Mouse (Mus musculus): ENCODE results near the gene Map3k3.
"Not testable (repeated sequence)": the region's sequence is repeated elsewhere in the genome, so short reads cannot be mapped to it uniquely, and the experiment has no call there.

The Map3k3 gene

GRCm38 (mm10) chr11:106193371-106194154 is 109.2 kb downstream of the Map3k3 start:
- peak; percentile 93 for DNase-seq (ENCODE audit: low spot score)

DNA sequence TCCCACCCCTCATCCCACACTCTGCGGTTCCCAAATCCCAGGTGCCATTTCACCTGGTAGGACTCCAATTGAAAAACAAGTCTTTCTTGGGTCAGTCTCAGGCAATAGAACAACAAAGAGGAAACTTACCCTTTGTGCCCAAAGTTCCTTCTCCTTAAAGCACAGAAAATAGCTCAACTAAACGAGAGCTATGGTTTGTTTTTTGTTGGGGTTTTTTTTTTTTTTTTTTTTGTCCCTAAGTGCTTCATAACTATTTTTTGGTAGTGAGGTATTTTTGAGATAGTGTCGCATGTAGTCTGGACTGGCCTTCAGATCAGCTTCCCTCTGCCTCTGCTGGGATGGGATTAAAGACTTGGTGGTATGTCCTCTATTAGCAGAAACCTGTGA is 109.7 kb downstream of the Map3k3 start:
- DNase-seq (ENCODE audit: low spot score): no peak

GRCm38 (mm10) chr11:106194891-106195290 is 110.5 kb downstream of the Map3k3 start:
- no peak for DNase-seq (ENCODE audit: low spot score)

GRCm38 (mm10) chr11:106195341-106195740 is 110.9 kb downstream of the Map3k3 start:
- DNase-seq (ENCODE audit: low spot score): no peak

DNA sequence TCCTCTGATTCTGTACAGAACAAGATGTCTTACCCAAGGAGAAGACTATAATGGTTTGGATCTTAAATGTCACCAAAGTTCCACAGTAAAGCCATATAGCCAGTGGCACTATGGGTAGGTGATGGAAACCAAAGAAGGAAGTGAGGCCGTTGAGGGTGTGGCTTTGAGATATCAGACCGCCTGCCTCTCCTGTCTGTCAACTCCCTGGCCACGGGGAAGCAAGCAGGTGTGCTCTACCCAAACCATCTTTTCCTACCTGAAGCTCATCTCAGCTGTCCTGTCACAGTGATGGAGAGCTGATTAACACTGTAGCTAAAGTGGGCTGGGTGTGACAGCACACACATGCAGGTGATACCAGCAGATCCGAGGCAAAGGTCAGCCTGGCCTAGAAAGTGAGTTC is 113.9 kb downstream of the Map3k3 start:
- DNase-seq (ENCODE audit: low spot score): no peak

GRCm38 (mm10) chr11:106199997-106200396 is 115.6 kb downstream of the Map3k3 start:
- not testable (repeated sequence) for DNase-seq (ENCODE audit: low spot score)

DNA sequence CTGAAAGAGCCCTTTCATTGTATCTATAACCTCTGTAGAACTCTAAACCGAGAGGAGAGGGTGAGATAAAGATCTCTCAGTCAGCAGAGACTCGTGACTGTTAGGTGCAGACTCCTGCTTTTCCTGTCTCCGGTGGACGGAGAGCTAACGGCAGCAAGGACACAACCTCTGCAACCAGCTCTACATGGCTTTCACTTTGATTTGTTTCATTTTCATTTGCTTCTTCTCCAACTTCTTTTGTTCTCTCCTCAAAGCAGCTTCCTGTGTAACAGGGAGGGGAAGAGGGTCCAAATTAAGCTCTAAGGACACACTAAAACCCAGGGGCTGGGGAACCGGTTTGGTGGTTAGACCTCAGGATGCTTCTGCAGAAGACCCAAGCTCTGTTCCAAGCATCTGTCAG is 116.3 kb downstream of the Map3k3 start:
- DNase-seq (ENCODE audit: low spot score): no peak

GRCm38 (mm10) chr11:106201337-106202122 is 117.1 kb downstream of the Map3k3 start:
- no peak for DNase-seq (ENCODE audit: low spot score)

GRCm38 (mm10) chr11:106202123-106202465 is 117.7 kb downstream of the Map3k3 start, which contains the start of gene Strada:
TSS of gene Strada (minus strand) at chr11:106202168.
- DNase-seq (ENCODE audit: low spot score): no peak

Data from ovary, postnatal 14 days (tissue).